Mouse (Mus musculus): ENCODE results near the gene Kcnt1. TPM values are rescaled to one million over a fixed set of nuclear protein-coding genes. Genes with fewer than 3 reads are reported as not detected.

The Kcnt1 gene
- total and polyA plus RNA-seq, 3 experiments: 0.04 TPM; not detected in 2

- Histone ChIP-seq H3K4me2 (ENCODE audit: insufficient read depth, low read depth, poor library complexity, severe bottlenecking) (no peak overlapping the region), H3K79me2 (replicated peaks; ENCODE audit: control insufficient read depth, extremely low read depth, insufficient read depth, poor library complexity, severe bottlenecking) (no peaks in the 10 kb centered on the region), H3K9me3 (replicated peaks; ENCODE audit: low read length) (peaks cover 6% of the 10 kb centered on the region), H3K36me3 (replicated peaks in 1 of 2; ENCODE audit: control insufficient read depth in 1 of 2, insufficient read depth in 1 of 2, low read length in 1 of 2) (no peaks in the 10 kb centered on the region), H3K27me3 (replicated peaks) (peaks cover 35% of the 10 kb centered on the region), H3K4me3 (replicated peaks in 1 of 3; ENCODE audit: low read depth in 2 of 3, low read length in 2 of 3, poor library complexity in 1 of 3) (no peak overlapping the region), H3K9ac (ENCODE audit: insufficient read depth, low read depth) (no peak overlapping the region), H3K27ac (ENCODE audit: insufficient read depth, low read depth) (no peak overlapping the region), H3K4me1 (ENCODE audit: control insufficient read depth in 1 of 2, insufficient read depth in 2 of 2) (no peaks in the 10 kb centered on the region)
- dilution Hi-C loops (cut with MboI; ENCODE audit: extremely low pct_ligation_motif_present, extremely low pct_unique_long_range_greater_than_20kb, low sequenced_read_pairs): no loop called here
- TF ChIP-seq CTCF (conservative IDR thresholded peaks at IDR 0.05 in 1 of 2, IDR thresholded peaks at IDR 0.05 in 1 of 2; ENCODE audit: low read depth in 2 of 2, low read length in 2 of 2) (peak; percentile 57 to 71), CHD2 (IDR thresholded peaks at IDR 0.05; ENCODE audit: low read length) (peak; percentile 50; the same call in 1 of the 2 replicates), ETS1 (conservative IDR thresholded peaks at IDR 0.05; ENCODE audit: low read depth, low read length) (no peak), SMC3 (IDR thresholded peaks at IDR 0.05; ENCODE audit: low read depth, low read length) (peak; percentile 46), NELFE (IDR thresholded peaks at IDR 0.05; ENCODE audit: low read depth, low read length) (no peak), RAD21 (IDR thresholded peaks at IDR 0.05; ENCODE audit: low read depth, low read length) (peak; percentile 63), ZNF384 (IDR thresholded peaks at IDR 0.05; ENCODE audit: low read depth, low read length) (peak; percentile 79)
- in situ Hi-C loops (cut with MboI; ENCODE audit: low pct_ligation_motif_present, low pct_unique_long_range_greater_than_20kb, low sequenced_read_pairs): no loop called here
- peak; percentile 17 for DNase-seq (ENCODE audit: extremely low read depth)
These were observed 13.2 kb upstream of the Kcnt1 start for GRCm38 (mm10) chr2:25850330-25850729.

- no peak for DNase-seq (ENCODE audit: extremely low read depth)
- TF ChIP-seq MXI1 (IDR thresholded peaks at IDR 0.05; ENCODE audit: low read depth, low read length) (no peak), POLR2A (IDR thresholded peaks at IDR 0.05; ENCODE audit: low read depth, low read length) (no peak), USF2 (conservative IDR thresholded peaks at IDR 0.05; ENCODE audit: low read depth, low read length) (no peak), JUN (IDR thresholded peaks at IDR 0.05; ENCODE audit: insufficient read depth, low read depth, low read length) (no peak), TCF12 (IDR thresholded peaks at IDR 0.05; ENCODE audit: low read depth, low read length) (no peak), ZNF384 (IDR thresholded peaks at IDR 0.05; ENCODE audit: low read depth, low read length) (no peak), EP300 (IDR thresholded peaks at IDR 0.05; ENCODE audit: low read length) (no peak), ZKSCAN1 (IDR thresholded peaks at IDR 0.05; ENCODE audit: borderline replicate concordance, low read depth, low read length) (no peak), MEF2A (IDR thresholded peaks at IDR 0.05; ENCODE audit: borderline replicate concordance, low read depth, low read length) (no peak), ZMIZ1 (IDR thresholded peaks at IDR 0.05; ENCODE audit: low read depth, low read length) (no peak), CTCF (conservative IDR thresholded peaks at IDR 0.05 in 1 of 2, IDR thresholded peaks at IDR 0.05 in 1 of 2; ENCODE audit: low read depth in 2 of 2, low read length in 2 of 2) (no peak)
- no peak overlapping the region for H3K27ac ChIP-seq (ENCODE audit: insufficient read depth, low read depth)
- H3K36me3 ChIP-seq (replicated peaks in 1 of 2; ENCODE audit: control insufficient read depth in 1 of 2, insufficient read depth in 1 of 2, low read length in 1 of 2): no peaks in the 10 kb centered on the region
- in situ Hi-C loops (cut with MboI; ENCODE audit: low pct_ligation_motif_present, low pct_unique_long_range_greater_than_20kb, low sequenced_read_pairs): no loop called here
- no peak overlapping the region for H3K9ac ChIP-seq (ENCODE audit: insufficient read depth, low read depth)
- H3K9me3 ChIP-seq (replicated peaks; ENCODE audit: low read length): peaks cover 9% of the 10 kb centered on the region
- dilution Hi-C loops (cut with MboI; ENCODE audit: extremely low pct_ligation_motif_present, extremely low pct_unique_long_range_greater_than_20kb, low sequenced_read_pairs): no loop called here
- no peaks in the 10 kb centered on the region for H3K79me2 ChIP-seq (replicated peaks; ENCODE audit: control insufficient read depth, extremely low read depth, insufficient read depth, poor library complexity, severe bottlenecking)
- no peak overlapping the region for H3K4me3 ChIP-seq (replicated peaks in 1 of 3; ENCODE audit: low read depth in 2 of 3, low read length in 2 of 3, poor library complexity in 1 of 3)
- peaks cover 36% of the 10 kb centered on the region for H3K27me3 ChIP-seq (replicated peaks)
- H3K4me1 ChIP-seq (ENCODE audit: control insufficient read depth in 1 of 2, insufficient read depth in 2 of 2): no peaks in the 10 kb centered on the region
- no peak overlapping the region for H3K4me2 ChIP-seq (ENCODE audit: insufficient read depth, low read depth, poor library complexity, severe bottlenecking)
These were observed 10.9 kb upstream of the Kcnt1 start for GRCm38 (mm10) chr2:25852626-25853025.

Measured in CH12.LX (cell line).